Mouse (Mus musculus) cerebellum, postnatal 36 days (tissue): ENCODE results near the gene Irx5.

Source experiments
- DNase-seq, 2 experiments: peaks; one replicate each; pipeline ENCODE4 v3.0.0; 2021 to 2022; ENCODE audit warnings: mixed read lengths in 2 of 2

Gene Irx5

GRCm38 (mm10) chr8:92357398-92357981 is at the start of gene Irx5:
Gene Irx5, plus strand, starts transcription at chr8:92357625.
- DNase-seq: peak; percentile 22 to 42

- no peak for DNase-seq
Measured at GRCm38 (mm10) chr8:92312178-92312577, 45.2 kb upstream of the Irx5 start.

- no peak for DNase-seq
Measured at GRCm38 (mm10) chr8:92313707-92314106, 43.7 kb upstream of the Irx5 start.

GRCm38 (mm10) chr8:92323751-92324150 is 33.7 kb upstream of the Irx5 start:
- no peak for DNase-seq

GRCm38 (mm10) chr8:92327176-92327575 is 30.2 kb upstream of the Irx5 start:
- DNase-seq: no peak

- no peak for DNase-seq
Measured at GRCm38 (mm10) chr8:92329273-92329672, 28.2 kb upstream of the Irx5 start.

- DNase-seq: peak in 1 of 2 experiments; percentile 5
Measured at GRCm38 (mm10) chr8:92331811-92332210, 25.6 kb upstream of the Irx5 start.

- DNase-seq: no peak
Measured at GRCm38 (mm10) chr8:92333406-92333805, 24.0 kb upstream of the Irx5 start.

GRCm38 (mm10) chr8:92335079-92335478 is 22.3 kb upstream of the Irx5 start:
- no peak for DNase-seq

GRCm38 (mm10) chr8:92336041-92336440 is 21.4 kb upstream of the Irx5 start:
- DNase-seq: no peak

GRCm38 (mm10) chr8:92343544-92343943 is 13.9 kb upstream of the Irx5 start:
- DNase-seq: no peak

- no peak for DNase-seq
Measured at GRCm38 (mm10) chr8:92349898-92350486, 7.4 kb upstream of the Irx5 start.

GRCm38 (mm10) chr8:92353405-92353804 is 4.0 kb upstream of the Irx5 start:
- DNase-seq: no peak

GRCm38 (mm10) chr8:92354536-92355482 is 2.6 kb upstream of the Irx5 start:
- peak in 1 of 2 experiments; percentile 19 for DNase-seq

GRCm38 (mm10) chr8:92355701-92356612 is 1.5 kb upstream of the Irx5 start:
- peak; percentile 92 for DNase-seq

GRCm38 (mm10) chr8:92356613-92357375 is 631 bp upstream of the Irx5 start:
- DNase-seq: no peak

GRCm38 (mm10) chr8:92358141-92358999 is 945 bp downstream of the Irx5 start:
- DNase-seq: peak in 1 of 2 experiments; percentile 22

- peak in 1 of 2 experiments; percentile 15 for DNase-seq
Measured at GRCm38 (mm10) chr8:92359000-92359832, 1.8 kb downstream of the Irx5 start.

- peak in 1 of 2 experiments; percentile 19 for DNase-seq
Measured at GRCm38 (mm10) chr8:92359833-92360082, 2.3 kb downstream of the Irx5 start.
